Mouse (Mus musculus) ES-E14 (cell line): ENCODE measurements around the gene Wfdc8.

Source experiments
- HCFC1 ChIP-seq: IDR thresholded peaks from 2 replicates; pipeline ENCODE4 v1.6.1; 2012; ENCODE audit warnings: low read length, inconsistent platforms, borderline replicate concordance; ENCODE audit not compliant: insufficient read depth
- ZC3H11A ChIP-seq: IDR thresholded peaks from 2 replicates; pipeline ENCODE4 v1.6.1; 2012; ENCODE audit warnings: low read depth, mild to moderate bottlenecking, inconsistent platforms, low read length, borderline replicate concordance

DNA sequence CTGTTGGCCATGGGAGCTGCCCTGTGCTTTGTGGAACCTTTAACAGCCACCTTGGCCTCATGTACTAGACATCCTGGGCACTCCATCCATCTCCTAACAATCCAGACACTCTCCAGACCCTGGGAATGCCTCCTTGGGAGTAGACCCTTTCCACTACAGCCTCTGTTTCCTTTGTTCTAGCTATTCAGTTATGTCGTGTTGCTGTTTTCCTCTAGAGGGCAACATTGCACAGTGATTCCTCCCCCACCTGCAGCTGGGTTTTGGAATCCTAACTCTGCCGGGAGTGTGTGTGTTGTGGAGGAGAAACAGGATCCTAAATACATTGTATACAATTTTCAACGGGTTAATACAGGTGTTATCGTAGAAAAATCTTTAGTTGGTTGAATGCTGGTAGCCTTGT is 21.4 kb downstream of the Wfdc8 start:
- TF ChIP-seq HCFC1: no peak
- TF ChIP-seq ZC3H11A: no peak
